Mouse (Mus musculus): ENCODE measurements at regions not wholly inside any gene's neighbourhood (a gene's known extent, or its start where the extent isn't known, plus 50 kb on each side); places are given as distances from the start of the nearest gene placed in this dataset.

DNA sequence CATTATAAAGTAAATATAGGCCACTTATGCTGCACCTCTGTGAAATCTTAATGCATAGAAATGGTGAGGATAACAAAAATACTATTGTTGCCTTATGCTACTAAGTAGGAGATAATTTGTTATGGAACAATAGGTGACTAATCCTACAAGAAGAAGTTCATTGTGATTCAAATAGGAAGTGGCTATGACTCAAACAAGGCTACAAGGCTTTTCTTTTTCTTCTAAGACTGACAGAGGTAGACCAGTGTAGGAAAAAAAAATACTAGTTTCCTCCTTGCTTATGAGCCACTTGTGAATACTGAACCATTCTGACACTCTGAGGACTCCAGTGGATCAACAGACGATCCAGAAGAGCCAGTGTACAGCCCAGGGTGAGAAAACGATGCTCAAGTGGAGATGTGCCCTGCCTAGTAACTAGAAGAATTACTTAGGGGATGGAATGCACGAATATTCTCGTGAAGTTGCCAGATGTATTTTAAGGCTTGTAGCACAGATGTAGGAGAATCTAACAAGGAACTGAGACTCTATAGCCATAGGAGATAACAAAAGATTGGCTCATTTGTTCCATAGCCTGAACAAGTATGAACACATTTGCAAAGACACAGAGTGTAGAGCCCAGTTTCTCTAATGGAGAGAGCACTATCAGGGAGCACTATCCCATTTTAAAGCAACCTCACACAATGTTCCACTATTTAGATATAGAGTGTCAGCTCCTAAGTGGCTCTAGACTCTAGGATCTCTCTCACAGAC is 60.3 kb downstream of the Fzd1 start:
- ATAC-seq (ENCODE audit: low FRiP score, low read depth): no peak
- H3K9ac ChIP-seq: no peak overlapping the region
- H3K36me3 ChIP-seq: no peaks in the 10 kb centered on the region
- no peaks in the 10 kb centered on the region for H3K4me1 ChIP-seq
- H3K27ac ChIP-seq: no peak overlapping the region
- no peak overlapping the region for H3K4me3 ChIP-seq
- H3K9me3 ChIP-seq: no peaks in the 10 kb centered on the region
- H3K27me3 ChIP-seq (replicated peaks): no peaks in the 10 kb centered on the region
- H3K4me2 ChIP-seq (replicated peaks): no peak overlapping the region
- WGBS: 84% methylated on average over 4 of the region's 4 CpGs

GRCm38 (mm10) chr5:4696701-4697100 is 61.1 kb downstream of the Fzd1 start:
- Histone ChIP-seq H3K9me3 (no peaks in the 10 kb centered on the region), H3K9ac (no peak overlapping the region), H3K4me1 (no peaks in the 10 kb centered on the region), H3K27me3 (replicated peaks) (no peaks in the 10 kb centered on the region), H3K36me3 (no peaks in the 10 kb centered on the region), H3K4me3 (no peak overlapping the region), H3K4me2 (replicated peaks) (no peak overlapping the region), H3K27ac (no peak overlapping the region)
- no peak for ATAC-seq (ENCODE audit: low FRiP score, low read depth)

- no peak overlapping the region for H3K27ac ChIP-seq
- no peak for ATAC-seq (ENCODE audit: low FRiP score, low read depth)
- no peaks in the 10 kb centered on the region for H3K9me3 ChIP-seq
- H3K9ac ChIP-seq: no peak overlapping the region
- H3K36me3 ChIP-seq: no peaks in the 10 kb centered on the region
- no peaks in the 10 kb centered on the region for H3K4me1 ChIP-seq
- no peak overlapping the region for H3K4me3 ChIP-seq
- WGBS: 83% methylated on average over 2 of the region's 2 CpGs
- H3K4me2 ChIP-seq (replicated peaks): no peak overlapping the region
- H3K27me3 ChIP-seq (replicated peaks): no peaks in the 10 kb centered on the region
Observed at GRCm38 (mm10) chr5:4689130-4689529, 68.7 kb downstream of the Fzd1 start.

- no peak for ATAC-seq (ENCODE audit: low FRiP score, low read depth)
- no peaks in the 10 kb centered on the region for H3K36me3 ChIP-seq
- no peak overlapping the region for H3K9ac ChIP-seq
- no peaks in the 10 kb centered on the region for H3K27me3 ChIP-seq (replicated peaks)
- no peaks in the 10 kb centered on the region for H3K9me3 ChIP-seq
- H3K4me2 ChIP-seq (replicated peaks): no peak overlapping the region
- no peak overlapping the region for H3K4me3 ChIP-seq
- WGBS: 92% methylated on average over 2 of the region's 2 CpGs
- H3K4me1 ChIP-seq: no peaks in the 10 kb centered on the region
- H3K27ac ChIP-seq: no peak overlapping the region
Observed at GRCm38 (mm10) chr5:4675316-4675715, 82.5 kb downstream of the Fzd1 start.

- WGBS: 74% methylated on average over 12 of the region's 12 CpGs
- no peaks in the 10 kb centered on the region for H3K27me3 ChIP-seq (replicated peaks)
- no peak overlapping the region for H3K9ac ChIP-seq
- H3K9me3 ChIP-seq: no peaks in the 10 kb centered on the region
- no peak overlapping the region for H3K27ac ChIP-seq
- 0 out of 2 replicates have a peak, but pooled peaks have one; percentile 17 for ATAC-seq (ENCODE audit: low FRiP score, low read depth)
- H3K4me2 ChIP-seq (replicated peaks): no peak overlapping the region
- no peaks in the 10 kb centered on the region for H3K36me3 ChIP-seq
- peaks cover 11% of the 10 kb centered on the region for H3K4me1 ChIP-seq
- no peak overlapping the region for H3K4me3 ChIP-seq
Observed at GRCm38 (mm10) chr5:4666381-4666780, 91.5 kb downstream of the Fzd1 start.

- no peak for ATAC-seq (ENCODE audit: low FRiP score, low read depth)
- Histone ChIP-seq H3K9me3 (no peaks in the 10 kb centered on the region), H3K4me3 (no peak overlapping the region), H3K36me3 (no peaks in the 10 kb centered on the region), H3K9ac (no peak overlapping the region), H3K4me1 (peaks cover 11% of the 10 kb centered on the region), H3K4me2 (replicated peaks) (no peak overlapping the region), H3K27ac (no peak overlapping the region), H3K27me3 (replicated peaks) (no peaks in the 10 kb centered on the region)
- 80% methylated on average over 9 of the region's 9 CpGs for WGBS
Observed at GRCm38 (mm10) chr5:4665978-4666377, 91.9 kb downstream of the Fzd1 start.

DNA sequence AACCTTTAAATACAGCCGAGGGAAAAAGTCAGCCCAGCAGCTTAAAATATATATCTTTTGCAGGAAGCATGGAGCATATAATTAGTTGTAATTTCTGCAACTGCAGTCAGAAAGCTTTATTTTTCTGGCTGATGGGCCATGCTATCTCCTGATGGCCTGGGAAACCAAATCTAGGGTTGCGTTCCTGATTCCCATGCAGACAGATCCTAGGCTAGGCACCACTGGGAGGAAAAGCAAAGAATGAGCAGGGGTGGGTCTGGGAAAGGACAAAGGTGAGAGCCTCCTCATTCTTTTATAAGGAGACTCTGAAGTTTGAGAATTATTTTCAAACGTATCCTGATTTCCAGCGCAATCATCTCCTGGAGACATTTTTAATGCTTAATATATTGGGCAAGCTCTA is 92.9 kb downstream of the Fzd1 start:
- Histone ChIP-seq H3K4me1 (peaks cover 11% of the 10 kb centered on the region), H3K9ac (no peak overlapping the region), H3K27me3 (replicated peaks) (no peaks in the 10 kb centered on the region), H3K36me3 (no peaks in the 10 kb centered on the region), H3K27ac (no peak overlapping the region), H3K9me3 (no peaks in the 10 kb centered on the region), H3K4me3 (no peak overlapping the region), H3K4me2 (replicated peaks) (no peak overlapping the region)
- no peak for ATAC-seq (ENCODE audit: low FRiP score, low read depth)
- 81% methylated on average over 4 of the region's 4 CpGs for WGBS

- no peak overlapping the region for H3K27ac ChIP-seq
- peaks cover 11% of the 10 kb centered on the region for H3K4me1 ChIP-seq
- WGBS: 66% methylated on average over 10 of the region's 10 CpGs
- ATAC-seq (ENCODE audit: low FRiP score, low read depth): no peak
- no peaks in the 10 kb centered on the region for H3K27me3 ChIP-seq (replicated peaks)
- H3K9me3 ChIP-seq: no peaks in the 10 kb centered on the region
- no peak overlapping the region for H3K4me3 ChIP-seq
- H3K4me2 ChIP-seq (replicated peaks): no peak overlapping the region
- H3K9ac ChIP-seq: no peak overlapping the region
- no peaks in the 10 kb centered on the region for H3K36me3 ChIP-seq
Observed at GRCm38 (mm10) chr5:4664488-4664887, 93.3 kb downstream of the Fzd1 start.

- Histone ChIP-seq H3K9me3 (no peaks in the 10 kb centered on the region), H3K36me3 (no peaks in the 10 kb centered on the region), H3K4me3 (no peak overlapping the region), H3K4me2 (replicated peaks) (no peak overlapping the region; the same call in 1 of the 2 replicates), H3K4me1 (peaks cover 11% of the 10 kb centered on the region), H3K9ac (no peak overlapping the region), H3K27me3 (replicated peaks) (no peaks in the 10 kb centered on the region), H3K27ac (no peak overlapping the region)
- no peak for ATAC-seq (ENCODE audit: low FRiP score, low read depth)
- 64% methylated on average over 6 of the region's 6 CpGs for WGBS
Observed at GRCm38 (mm10) chr5:4662198-4662585, 95.6 kb downstream of the Fzd1 start.

- Histone ChIP-seq H3K4me2 (replicated peaks) (no peak overlapping the region; the same call in 1 of the 2 replicates), H3K9ac (no peak overlapping the region), H3K4me3 (no peak overlapping the region), H3K36me3 (no peaks in the 10 kb centered on the region), H3K27ac (no peak overlapping the region), H3K9me3 (no peaks in the 10 kb centered on the region), H3K27me3 (replicated peaks) (no peaks in the 10 kb centered on the region), H3K4me1 (peaks cover 11% of the 10 kb centered on the region)
- ATAC-seq (ENCODE audit: low FRiP score, low read depth): peak; percentile 62
- WGBS: 32% methylated on average over 12 of the region's 12 CpGs
Observed at GRCm38 (mm10) chr5:4661420-4662197, 96.2 kb downstream of the Fzd1 start.

- no peaks in the 10 kb centered on the region for H3K36me3 ChIP-seq
- 48% methylated on average over 1 of the region's 1 CpGs for whole genome bisulfite sequencing
- H3K27me3 ChIP-seq (replicated peaks): no peaks in the 10 kb centered on the region
- H3K4me1 ChIP-seq: peaks cover 6% of the 10 kb centered on the region
- H3K4me2 ChIP-seq (replicated peaks): no peak overlapping the region
- no peaks in the 10 kb centered on the region for H3K9me3 ChIP-seq
- no peak overlapping the region for H3K27ac ChIP-seq
- ATAC-seq (ENCODE audit: low FRiP score, low read depth): no peak
- H3K4me3 ChIP-seq: no peak overlapping the region
- H3K9ac ChIP-seq: no peak overlapping the region
Observed at GRCm38 (mm10) chr5:4657982-4658381, 99.9 kb downstream of the Fzd1 start.

- Histone ChIP-seq H3K9ac (no peak overlapping the region), H3K4me1 (peaks cover 13% of the 10 kb centered on the region), H3K9me3 (no peaks in the 10 kb centered on the region), H3K27me3 (replicated peaks) (no peaks in the 10 kb centered on the region), H3K4me3 (no peak overlapping the region), H3K27ac (no peak overlapping the region), H3K4me2 (replicated peaks) (no peak overlapping the region), H3K36me3 (no peaks in the 10 kb centered on the region)
- no peak for ATAC-seq (ENCODE audit: low FRiP score, low read depth)
Observed at GRCm38 (mm10) chr5:4654186-4654585, 103.6 kb downstream of the Fzd1 start.
